Mouse (Mus musculus) embryonic fibroblast, embryonic 13.5 days (primary cell): ENCODE measurements around the gene Slc8b1.

Experiments
- CTCF ChIP-seq: IDR thresholded peaks from 2 replicates; pipeline ENCODE4 v1.5.1; 2011; ENCODE audit warnings: mild to moderate bottlenecking, control low read depth, low read length, moderate library complexity, borderline replicate concordance; ENCODE audit not compliant: insufficient read depth
- POLR2A ChIP-seq: IDR thresholded peaks from 2 replicates; pipeline ENCODE4 v1.6.1; 2011; ENCODE audit warnings: low read depth, mild to moderate bottlenecking, control low read depth, low read length, moderate library complexity

GRCm38 (mm10) chr5:120472770-120473169 lies 38.2 kb upstream of the Slc8b1 start, which contains the start of gene Sdsl:
- TF ChIP-seq POLR2A (no peak), CTCF (no peak)
